Mouse (Mus musculus): ENCODE measurements around the gene Ctdsp2.
A peak's percentile ranks its signal among the peaks of the same experiment; 100 is the strongest.

The Ctdsp2 gene

DNA sequence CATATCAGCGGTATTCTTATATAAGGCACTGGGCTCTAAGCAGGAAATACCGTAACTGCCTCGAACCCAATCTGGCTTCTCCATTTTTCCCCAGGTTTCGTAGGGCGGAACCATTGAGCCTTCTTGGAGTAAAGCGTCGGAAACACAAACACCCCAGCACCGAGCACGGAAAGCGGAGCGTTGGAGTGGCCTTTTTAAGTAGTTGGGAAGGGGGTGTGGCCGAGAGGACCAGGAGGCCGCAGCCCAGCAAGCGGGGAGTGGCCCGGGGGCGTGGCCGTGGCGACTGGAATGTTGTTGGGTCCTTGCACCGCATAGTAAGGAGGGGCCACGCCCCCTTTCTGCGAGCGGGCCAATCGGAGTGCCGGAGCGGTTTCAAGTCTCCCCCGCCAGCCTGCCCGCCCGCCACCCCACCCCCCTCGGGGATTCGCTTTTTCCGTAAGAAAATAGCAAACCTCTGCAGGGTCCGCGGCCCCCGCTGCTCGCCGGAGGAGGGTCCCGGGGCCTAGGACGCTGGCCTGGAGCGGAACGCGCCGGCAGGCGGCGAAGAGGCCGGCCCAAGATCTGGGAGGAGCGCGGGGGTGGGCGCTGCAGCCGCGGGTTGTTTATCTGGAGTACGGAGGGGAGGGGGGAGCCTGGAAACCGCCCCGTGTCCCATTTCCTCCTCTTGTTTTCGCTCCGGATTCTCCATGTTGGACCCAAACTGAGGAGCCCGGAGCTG lies at the start of gene Ctdsp2:
Gene Ctdsp2, plus strand, starts transcription at position 441 of the 718 bp plus-strand sequence.
- DNase-seq (ENCODE audit: low spot score in 2 of 2) = peak; percentile 98 to 99

GRCm38 (mm10) chr10:126928819-126929206 lies 49.7 kb upstream of the Ctdsp2 start:
- no peak for DNase-seq (ENCODE audit: low spot score in 2 of 2)

DNA sequence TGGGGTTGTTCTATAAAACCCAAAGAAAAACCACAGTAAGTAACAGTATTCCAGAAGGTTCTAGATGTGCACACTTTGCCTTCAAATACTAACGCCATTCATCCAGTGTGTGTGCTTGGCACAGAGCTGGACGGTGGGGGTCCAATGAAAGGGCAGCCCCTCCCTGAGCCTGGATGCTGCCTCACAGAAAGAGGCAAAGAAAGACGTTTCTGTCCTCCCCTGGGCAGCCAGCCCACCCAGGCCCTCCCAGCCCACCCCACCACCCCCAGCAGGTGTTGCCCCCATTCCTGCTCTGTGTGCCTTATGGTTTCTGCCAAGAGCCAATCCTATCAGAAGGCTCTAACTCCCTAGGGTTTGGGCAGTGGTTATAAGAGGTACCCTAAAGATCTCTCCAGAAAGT lies 49.0 kb upstream of the Ctdsp2 start:
- no peak for DNase-seq (ENCODE audit: low spot score in 2 of 2)

DNA sequence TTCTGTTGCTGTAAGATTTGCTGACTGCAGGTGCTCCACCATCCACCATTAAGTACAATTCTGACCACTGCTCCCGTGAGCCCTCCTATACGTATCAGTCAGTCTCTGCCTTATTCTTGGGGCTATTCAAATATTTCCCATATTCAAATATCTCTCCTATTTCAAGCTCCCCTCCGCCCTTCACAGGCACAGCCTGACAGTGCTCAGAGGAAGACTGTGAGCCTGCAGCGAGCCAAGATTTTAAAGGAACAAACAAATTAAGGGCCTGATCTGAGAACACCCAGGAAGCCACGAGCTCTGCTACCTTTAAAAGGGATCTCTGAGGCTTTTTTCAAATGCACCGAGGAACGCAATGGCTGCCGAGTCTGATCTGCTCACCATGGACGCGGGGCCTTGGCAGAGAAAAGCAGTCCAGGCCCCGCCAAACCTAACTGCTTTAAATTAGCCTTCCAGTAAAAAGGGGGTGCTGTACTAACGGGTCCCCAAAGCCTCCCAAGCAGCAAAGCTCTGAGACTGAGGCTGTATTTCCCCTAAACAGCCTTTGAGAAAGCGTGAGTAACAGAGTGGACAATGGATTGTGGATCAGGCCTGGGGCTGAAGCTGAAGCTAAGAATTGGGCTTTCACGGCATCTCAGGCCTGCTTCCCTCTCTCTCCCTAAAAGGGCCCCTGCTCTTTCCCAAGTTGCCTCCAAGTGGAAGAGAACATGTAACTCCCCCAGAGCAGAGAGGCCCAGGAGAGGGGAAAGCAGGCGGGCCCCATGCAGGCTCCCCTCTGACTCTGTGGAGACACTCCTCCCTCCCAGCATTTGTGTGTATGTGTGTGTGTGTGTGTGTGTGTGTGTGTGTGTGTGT lies 48.0 kb upstream of the Ctdsp2 start:
- DNase-seq (ENCODE audit: low spot score in 2 of 2) = no peak

DNA sequence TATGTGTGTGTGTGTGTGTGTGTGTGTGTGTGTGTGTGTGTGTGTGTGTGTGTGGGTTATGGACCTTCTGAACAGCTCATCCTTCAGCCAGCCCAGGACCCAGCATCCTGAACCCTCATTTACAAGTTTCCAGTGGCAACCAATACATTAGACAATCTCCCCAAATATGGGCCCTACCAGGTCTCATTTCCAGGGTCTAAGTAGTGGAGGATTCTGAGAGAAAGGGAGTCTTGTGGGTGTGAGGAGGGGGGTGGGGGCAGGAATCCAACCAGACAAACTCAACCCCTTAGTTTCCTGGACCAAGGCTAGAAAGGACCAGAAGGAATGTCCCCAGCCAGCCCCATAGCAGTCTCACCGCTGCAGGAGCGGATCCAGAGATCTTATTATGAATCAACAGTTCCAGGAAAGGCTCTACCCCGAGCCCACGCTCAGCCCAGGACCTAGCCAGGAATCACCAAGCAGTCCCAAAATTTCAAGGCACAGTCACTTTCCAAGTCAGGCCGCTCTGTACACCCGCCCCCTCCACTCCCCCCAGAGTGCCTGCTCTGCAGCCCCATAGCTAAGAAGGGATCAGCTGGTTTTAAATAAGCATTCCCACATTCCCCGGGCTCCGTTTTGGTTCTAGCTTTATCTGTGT lies 47.3 kb upstream of the Ctdsp2 start:
- no peak for DNase-seq (ENCODE audit: low spot score in 2 of 2)

DNA sequence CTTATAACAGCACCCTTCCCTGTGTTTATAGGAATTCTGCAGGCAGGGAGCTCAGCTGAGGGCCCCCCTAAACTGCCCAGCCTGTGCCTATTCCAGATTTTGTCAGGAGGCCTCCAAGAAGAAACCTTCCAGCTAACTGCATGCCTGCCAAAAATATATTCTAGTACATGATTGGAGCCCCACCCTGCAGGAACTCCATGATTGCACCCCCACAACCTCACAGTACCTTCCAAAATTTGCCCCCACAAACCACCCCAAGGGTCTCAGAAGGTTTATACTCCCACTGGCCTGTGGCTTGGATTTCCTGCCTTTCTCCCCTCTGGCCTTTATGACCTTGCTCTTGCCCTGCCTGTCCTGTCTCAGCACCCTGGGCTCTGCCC lies 46.8 kb upstream of the Ctdsp2 start:
- DNase-seq (ENCODE audit: low spot score in 2 of 2) = no peak

- DNase-seq (ENCODE audit: low spot score in 2 of 2) = no peak
Observed at GRCm38 (mm10) chr10:126934561-126934960, 44.0 kb upstream of the Ctdsp2 start.

DNA sequence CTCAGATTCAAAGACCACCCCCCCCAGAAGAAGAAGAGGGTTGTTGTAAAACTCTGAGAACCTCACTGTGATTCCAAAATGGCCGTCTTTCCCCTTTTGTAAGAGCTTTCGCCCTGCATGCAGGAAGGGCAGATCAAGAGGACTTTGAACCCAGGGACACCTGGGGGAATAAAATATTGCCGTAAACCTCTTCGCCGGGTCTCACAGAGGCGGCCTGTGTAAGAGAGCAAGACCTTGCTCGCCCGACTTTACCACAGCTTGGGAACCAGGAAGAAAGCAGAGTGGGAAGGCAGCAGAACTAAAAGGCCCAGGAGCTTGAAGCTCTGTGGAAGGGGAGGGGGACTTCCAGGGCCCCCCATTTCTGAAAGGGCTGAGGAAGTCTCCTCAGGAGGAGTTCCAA lies 43.4 kb upstream of the Ctdsp2 start:
- DNase-seq (ENCODE audit: low spot score in 2 of 2) = no peak

- DNase-seq (ENCODE audit: low spot score in 2 of 2) = peak in 1 of 2 experiments; percentile 53
Observed at GRCm38 (mm10) chr10:126935556-126936381, 42.7 kb upstream of the Ctdsp2 start.

DNA sequence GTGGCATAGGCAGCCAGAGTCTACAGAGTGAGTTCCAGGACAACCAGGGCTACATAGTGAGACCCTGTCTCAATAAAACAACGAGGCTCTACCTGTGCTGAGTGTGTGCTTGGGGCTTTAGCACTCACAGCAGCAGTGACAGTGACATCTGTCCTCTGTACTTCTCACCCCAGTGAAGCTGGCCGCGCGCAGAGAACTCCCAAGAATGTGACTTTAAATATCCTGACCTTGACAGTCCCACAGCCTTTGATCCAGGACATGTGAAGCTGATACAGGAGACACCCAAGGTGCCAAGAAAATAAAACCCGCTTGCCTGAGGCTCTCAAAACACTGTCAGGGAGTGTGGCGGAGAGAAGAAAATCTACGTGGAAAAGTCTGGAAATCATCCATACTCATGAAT lies 37.6 kb upstream of the Ctdsp2 start:
- DNase-seq (ENCODE audit: low spot score in 2 of 2) = no peak

GRCm38 (mm10) chr10:126945531-126945930 lies 33.0 kb upstream of the Ctdsp2 start:
- DNase-seq (ENCODE audit: low spot score in 2 of 2) = no peak

- DNase-seq (ENCODE audit: low spot score in 2 of 2) = no peak
Observed at GRCm38 (mm10) chr10:126949824-126950223, 28.7 kb upstream of the Ctdsp2 start.

GRCm38 (mm10) chr10:126950572-126950971 lies 27.9 kb upstream of the Ctdsp2 start:
- DNase-seq (ENCODE audit: low spot score in 2 of 2) = no peak

DNA sequence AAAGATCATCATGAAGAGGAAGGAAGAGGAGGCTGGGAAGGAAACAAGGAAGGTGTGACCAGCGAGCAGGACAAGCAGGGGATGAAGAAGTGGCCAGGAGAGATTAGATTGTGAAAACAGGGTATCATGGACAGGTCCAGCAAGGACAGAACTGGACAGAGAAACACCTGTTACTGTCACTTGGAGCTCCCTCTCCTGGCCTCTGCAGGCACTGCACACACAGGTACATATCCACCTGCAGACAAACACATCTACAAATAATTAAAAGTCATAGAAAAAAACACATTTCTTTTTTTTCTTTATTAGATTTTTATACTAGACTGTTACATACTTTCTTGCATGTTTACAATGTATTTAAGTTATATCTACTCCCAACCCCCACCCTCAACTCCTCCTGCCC lies 26.1 kb upstream of the Ctdsp2 start:
- no peak for DNase-seq (ENCODE audit: low spot score in 2 of 2)

DNA sequence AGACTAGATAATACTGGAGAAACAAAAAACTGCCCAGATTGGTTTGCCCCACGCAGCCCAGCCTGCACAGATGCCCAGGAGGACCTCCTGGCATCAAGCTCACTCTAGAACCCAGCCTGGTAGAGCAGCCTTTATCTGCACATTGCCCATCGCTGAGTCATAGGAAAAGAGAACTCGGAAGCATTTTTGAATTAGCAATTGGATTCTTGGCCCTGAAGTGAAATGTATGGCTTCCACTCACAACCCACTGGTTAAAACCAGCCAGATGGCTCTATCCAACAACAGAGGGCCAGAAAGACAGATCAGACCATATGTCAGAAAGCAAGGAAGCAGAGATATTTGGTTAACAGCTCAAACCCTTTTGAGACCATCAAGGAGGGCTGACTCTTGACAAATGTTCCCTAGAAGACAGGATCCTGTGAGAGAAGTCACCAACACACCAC lies 25.5 kb upstream of the Ctdsp2 start:
- no peak for DNase-seq (ENCODE audit: low spot score in 2 of 2)

GRCm38 (mm10) chr10:126956692-126957358 lies 21.7 kb upstream of the Ctdsp2 start:
- DNase-seq (ENCODE audit: low spot score in 2 of 2) = peak; percentile 42 to 72

DNA sequence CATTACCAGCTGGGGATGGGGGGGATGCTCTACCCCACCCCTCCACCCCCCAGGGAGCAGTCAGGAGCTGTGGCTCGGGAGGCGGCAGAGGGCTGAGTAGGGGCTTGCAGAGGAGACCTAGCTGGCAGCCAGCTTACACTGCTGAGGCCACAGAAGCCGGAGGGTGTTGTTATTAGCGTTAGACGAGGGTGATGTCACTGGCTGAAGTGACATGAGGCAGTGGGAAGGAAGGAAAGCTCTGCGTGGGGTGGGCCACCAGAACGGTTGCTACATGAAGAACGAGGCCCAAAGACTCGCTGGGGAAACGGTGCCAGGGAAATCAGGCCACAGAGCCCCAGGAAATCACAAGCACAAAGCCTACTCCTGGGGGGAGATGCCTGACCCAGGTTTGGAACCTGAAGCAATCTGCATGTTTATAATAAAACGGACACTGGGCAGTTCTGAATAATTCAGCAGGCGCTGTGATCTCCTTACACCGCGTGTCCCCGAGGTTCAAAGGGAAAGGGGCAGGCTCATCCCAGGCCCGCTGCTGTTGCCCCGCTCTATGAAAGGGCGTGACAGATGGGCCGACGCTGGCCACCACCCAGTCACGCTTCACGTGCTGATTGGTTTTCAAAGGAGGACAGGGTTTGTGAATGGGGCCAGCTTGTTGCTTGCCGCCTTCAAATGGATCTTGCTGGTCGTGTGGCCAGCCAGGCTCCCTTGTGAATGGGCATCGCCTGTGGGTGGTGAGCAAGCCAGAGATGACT lies 21.0 kb upstream of the Ctdsp2 start:
- DNase-seq (ENCODE audit: low spot score in 2 of 2) = peak; percentile 61 to 74

DNA sequence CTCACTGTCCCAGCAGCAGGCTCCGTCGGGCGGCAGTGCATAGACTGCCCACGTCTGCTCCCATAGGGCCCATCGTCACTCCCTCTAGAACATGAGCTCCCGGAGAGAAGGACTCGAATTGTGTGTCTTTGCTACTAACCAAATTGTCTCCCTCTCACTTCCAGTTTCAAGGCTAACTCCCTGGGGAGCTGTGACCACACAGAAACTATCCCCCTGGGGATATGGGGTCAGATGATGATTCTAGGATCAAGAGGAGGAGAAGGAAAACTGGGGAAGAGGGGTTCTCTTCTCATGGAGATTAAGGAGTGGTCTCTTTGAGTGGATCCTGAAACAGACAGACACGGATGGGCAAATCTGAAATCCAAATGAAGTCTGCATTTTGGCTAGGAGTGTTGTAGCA lies 18.0 kb upstream of the Ctdsp2 start:
- no peak for DNase-seq (ENCODE audit: low spot score in 2 of 2)

- no peak for DNase-seq (ENCODE audit: low spot score in 2 of 2)
Observed at GRCm38 (mm10) chr10:126961757-126962156, 16.8 kb upstream of the Ctdsp2 start.

DNA sequence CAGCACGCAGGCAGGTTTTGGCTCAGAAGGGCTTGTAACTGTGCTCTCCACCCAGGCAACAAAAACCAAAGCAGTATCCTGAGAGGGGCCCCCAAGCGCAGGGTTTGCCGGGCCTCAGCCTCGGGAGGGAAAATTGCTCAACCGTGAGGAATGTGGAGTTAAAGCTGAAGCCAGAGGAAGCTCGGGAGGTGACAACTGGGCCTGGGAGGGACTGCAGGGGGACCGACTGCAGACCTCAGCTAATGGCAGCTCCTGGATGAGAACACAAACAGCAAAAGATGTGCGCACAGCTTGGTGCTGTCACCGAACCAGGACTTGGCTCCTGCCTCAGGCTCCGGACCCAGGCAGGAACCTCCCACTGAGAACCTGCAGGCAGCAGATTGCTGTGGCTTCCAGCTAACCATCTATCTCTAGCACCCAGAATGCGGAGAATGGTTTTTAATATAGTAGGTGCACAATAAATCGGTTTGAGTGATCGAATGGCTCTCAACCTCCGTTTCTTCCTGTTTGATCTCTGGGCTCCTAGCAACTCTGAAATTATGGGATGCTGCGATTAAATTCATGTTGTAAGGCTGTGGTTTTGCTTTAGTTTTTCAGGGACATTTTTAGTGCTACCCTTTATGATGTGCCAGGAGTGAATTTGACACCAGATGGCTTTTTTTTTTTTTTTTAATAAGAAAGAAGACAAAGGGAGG lies 16.1 kb upstream of the Ctdsp2 start:
- no peak for DNase-seq (ENCODE audit: low spot score in 2 of 2)

Data from frontal cortex, postnatal 14 days (tissue).